Mouse (Mus musculus): ENCODE measurements around the gene Gm21887. TPM values are rescaled to one million over a fixed set of nuclear protein-coding genes. Genes with fewer than 3 reads are reported as not detected.
"Not testable (repeated sequence)": the region's sequence is repeated elsewhere in the genome, so short reads cannot be mapped to it uniquely, and the experiment has no call there.

Gene Gm21887
- polyA plus RNA-seq, 1 experiment from 2014 or later, result 90.2 TPM

- not testable (repeated sequence) for H3K27me3 ChIP-seq (replicated peaks; ENCODE audit: insufficient read depth, low read length)
Observed at GRCm38 (mm10) chrX:169994011-169994865, 15.2 kb upstream of the Gm21887 start.

DNA sequence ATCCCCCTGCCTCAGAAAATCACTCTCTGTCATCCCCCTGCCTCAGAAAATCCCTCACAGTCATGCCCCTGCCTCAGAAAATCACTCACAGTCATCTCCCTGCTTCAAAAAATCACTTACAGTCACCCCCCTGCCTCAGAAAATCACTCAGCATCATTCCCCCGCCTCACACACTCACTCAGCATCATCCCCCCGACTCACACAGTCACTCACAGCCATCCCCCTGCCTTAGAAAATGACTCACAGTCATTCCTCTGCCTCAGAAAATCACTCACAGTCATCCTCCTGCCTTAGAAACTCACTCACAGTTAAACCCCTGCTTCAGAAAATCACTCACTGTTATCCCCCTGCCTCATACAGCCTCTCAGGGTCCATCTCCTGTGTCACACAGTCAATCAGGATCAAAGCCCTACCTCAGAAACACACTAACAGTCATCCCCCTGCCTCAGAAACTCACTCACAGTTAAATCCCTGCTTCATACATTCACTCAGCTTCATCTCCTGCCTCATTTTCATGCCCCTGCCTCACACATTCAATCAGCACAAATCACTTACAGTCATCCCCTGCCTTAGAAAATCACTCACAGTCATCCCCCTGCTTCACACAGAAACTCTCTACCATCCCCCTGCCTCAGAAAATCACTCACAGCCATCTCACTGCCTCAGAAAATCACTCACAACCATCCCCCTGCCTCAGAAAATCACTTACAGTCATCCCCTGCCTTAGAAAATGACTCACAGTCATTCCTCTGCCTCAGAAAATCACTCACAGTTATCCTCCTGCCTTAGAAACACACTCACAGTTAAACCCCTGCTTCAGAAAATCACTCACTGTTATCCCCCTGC is 14.4 kb upstream of the Gm21887 start:
- H3K27ac ChIP-seq (ENCODE audit: low read length); H3K9ac ChIP-seq (replicated peaks; ENCODE audit: low read depth); H3K4me1 ChIP-seq (ENCODE audit: insufficient read depth, low read depth, low read length); ATAC-seq; H3K4me2 ChIP-seq (replicated peaks; ENCODE audit: low read depth, low read length); H3K27me3 ChIP-seq (replicated peaks; ENCODE audit: insufficient read depth, low read length); H3K4me3 ChIP-seq (ENCODE audit: low read depth, low read length); H3K36me3 ChIP-seq (ENCODE audit: insufficient read depth, low read length): not testable (repeated sequence)
- 39% methylated on average over 2 of the region's 2 CpGs for WGBS
- H3K9me3 ChIP-seq (ENCODE audit: low read length), result peaks cover 29% of the 10 kb centered on the region
- DNase-seq (ENCODE audit: low spot score), result peak; percentile 33

More at GRCm38 (mm10) chrX:169994011-169994865, 15.2 kb upstream of the Gm21887 start:
- not testable (repeated sequence) for H3K27ac ChIP-seq (ENCODE audit: low read length); H3K4me3 ChIP-seq (ENCODE audit: low read depth, low read length); DNase-seq (ENCODE audit: low spot score); H3K4me1 ChIP-seq (ENCODE audit: insufficient read depth, low read depth, low read length); ATAC-seq; H3K36me3 ChIP-seq (ENCODE audit: insufficient read depth, low read length); H3K4me2 ChIP-seq (replicated peaks; ENCODE audit: low read depth, low read length); H3K9ac ChIP-seq (replicated peaks; ENCODE audit: low read depth)
- WGBS, result 50% methylated on average over 23 of the region's 33 CpGs
- H3K9me3 ChIP-seq (ENCODE audit: low read length), result peaks cover 32% of the 10 kb centered on the region

GRCm38 (mm10) chrX:169995909-169996521 is 13.4 kb upstream of the Gm21887 start:
- H3K27me3 ChIP-seq (replicated peaks; ENCODE audit: insufficient read depth, low read length); H3K27ac ChIP-seq (ENCODE audit: low read length); ATAC-seq; H3K4me3 ChIP-seq (ENCODE audit: low read depth, low read length); H3K4me1 ChIP-seq (ENCODE audit: insufficient read depth, low read depth, low read length); H3K9ac ChIP-seq (replicated peaks; ENCODE audit: low read depth); H3K36me3 ChIP-seq (ENCODE audit: insufficient read depth, low read length); H3K4me2 ChIP-seq (replicated peaks; ENCODE audit: low read depth, low read length): not testable (repeated sequence)
- peak; percentile 4 for DNase-seq (ENCODE audit: low spot score)
- WGBS, result 62% methylated on average over 17 of the region's 17 CpGs
- H3K9me3 ChIP-seq (ENCODE audit: low read length), result peaks cover 24% of the 10 kb centered on the region

DNA sequence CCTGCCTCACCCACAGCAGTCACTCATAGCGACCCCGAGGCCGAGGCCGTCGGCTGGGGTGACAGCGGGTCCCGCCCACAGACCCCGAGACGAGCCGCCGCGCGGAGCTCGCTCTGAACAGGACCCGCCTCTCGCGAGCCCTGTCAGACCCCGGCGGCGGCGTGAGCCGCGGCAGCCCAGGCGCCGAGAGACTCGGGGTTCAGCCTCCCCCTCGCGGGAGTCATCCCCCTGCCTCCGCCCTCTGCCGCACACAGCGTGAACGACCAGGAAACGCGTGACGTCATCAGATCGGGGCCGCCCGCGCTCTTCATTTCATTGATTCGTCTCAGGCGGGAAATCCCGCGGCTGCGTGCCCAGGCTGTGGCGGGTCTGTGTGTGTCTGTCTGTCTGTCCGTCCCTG is 12.5 kb upstream of the Gm21887 start:
- 62% methylated on average over 46 of the region's 46 CpGs for WGBS
- not testable (repeated sequence) for DNase-seq (ENCODE audit: low spot score); H3K4me1 ChIP-seq (ENCODE audit: insufficient read depth, low read depth, low read length); H3K27me3 ChIP-seq (replicated peaks; ENCODE audit: insufficient read depth, low read length); ATAC-seq; H3K9ac ChIP-seq (replicated peaks; ENCODE audit: low read depth); H3K27ac ChIP-seq (ENCODE audit: low read length); H3K36me3 ChIP-seq (ENCODE audit: insufficient read depth, low read length)
- Histone ChIP-seq H3K4me3 (ENCODE audit: low read depth, low read length) (peak overlapping the region; percentile 47), H3K9me3 (ENCODE audit: low read length) (peaks cover 24% of the 10 kb centered on the region), H3K4me2 (replicated peaks; ENCODE audit: low read depth, low read length) (peak overlapping the region; percentile 95)

- Histone ChIP-seq H3K4me2 (replicated peaks; ENCODE audit: low read depth, low read length) (peak overlapping the region; percentile 95), H3K4me3 (ENCODE audit: low read depth, low read length) (peak overlapping the region; percentile 47), H3K9me3 (ENCODE audit: low read length) (peaks cover 20% of the 10 kb centered on the region)
- not testable (repeated sequence) for H3K4me1 ChIP-seq (ENCODE audit: insufficient read depth, low read depth, low read length); ATAC-seq; H3K9ac ChIP-seq (replicated peaks; ENCODE audit: low read depth); H3K27me3 ChIP-seq (replicated peaks; ENCODE audit: insufficient read depth, low read length); H3K36me3 ChIP-seq (ENCODE audit: insufficient read depth, low read length); H3K27ac ChIP-seq (ENCODE audit: low read length)
- peak; percentile 3 for DNase-seq (ENCODE audit: low spot score)
- WGBS, result 51% methylated on average over 40 of the region's 40 CpGs
Observed at GRCm38 (mm10) chrX:169997456-169997853, 12.0 kb upstream of the Gm21887 start.

DNA sequence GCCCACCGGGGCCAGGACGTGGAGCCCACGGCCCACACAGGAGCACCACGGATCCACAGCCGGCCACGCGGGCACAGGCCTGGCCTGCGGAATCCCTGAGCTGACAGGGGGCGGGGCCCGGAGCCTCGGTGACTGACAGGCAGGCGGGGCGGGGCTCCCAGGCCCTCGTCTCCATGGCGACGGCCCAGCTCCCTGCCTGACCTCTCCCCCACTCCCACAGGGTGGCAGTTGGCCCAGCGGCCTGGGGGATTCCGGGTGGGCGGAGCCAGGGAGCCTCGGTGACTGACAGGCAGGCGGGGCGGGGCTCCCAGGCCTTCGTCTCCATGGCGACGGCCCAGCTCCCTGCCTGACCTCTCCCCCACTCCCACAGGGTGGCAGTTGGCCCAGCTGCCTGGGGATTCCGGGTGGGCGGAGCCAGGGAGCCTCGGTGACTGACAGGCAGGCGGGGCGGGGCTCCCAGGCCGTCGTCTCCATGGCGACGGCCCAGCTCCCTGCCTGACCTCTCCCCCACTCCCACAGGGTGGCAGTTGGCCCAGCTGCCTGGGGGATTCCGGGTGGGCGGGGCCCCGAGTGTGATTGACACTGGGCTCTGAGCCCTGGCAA is 11.5 kb upstream of the Gm21887 start:
- not testable (repeated sequence) for H3K9ac ChIP-seq (replicated peaks; ENCODE audit: low read depth); H3K4me1 ChIP-seq (ENCODE audit: insufficient read depth, low read depth, low read length); H3K27ac ChIP-seq (ENCODE audit: low read length); H3K36me3 ChIP-seq (ENCODE audit: insufficient read depth, low read length); H3K27me3 ChIP-seq (replicated peaks; ENCODE audit: insufficient read depth, low read length)
- Histone ChIP-seq H3K4me2 (replicated peaks; ENCODE audit: low read depth, low read length) (peak overlapping the region; percentile 95), H3K9me3 (ENCODE audit: low read length) (peaks cover 15% of the 10 kb centered on the region), H3K4me3 (ENCODE audit: low read depth, low read length) (peak overlapping the region; percentile 47)
- ATAC-seq (peak; percentile 90), DNase-seq (ENCODE audit: low spot score) (peak; percentile 89)
- WGBS, result 44% methylated on average over 35 of the region's 37 CpGs

DNA sequence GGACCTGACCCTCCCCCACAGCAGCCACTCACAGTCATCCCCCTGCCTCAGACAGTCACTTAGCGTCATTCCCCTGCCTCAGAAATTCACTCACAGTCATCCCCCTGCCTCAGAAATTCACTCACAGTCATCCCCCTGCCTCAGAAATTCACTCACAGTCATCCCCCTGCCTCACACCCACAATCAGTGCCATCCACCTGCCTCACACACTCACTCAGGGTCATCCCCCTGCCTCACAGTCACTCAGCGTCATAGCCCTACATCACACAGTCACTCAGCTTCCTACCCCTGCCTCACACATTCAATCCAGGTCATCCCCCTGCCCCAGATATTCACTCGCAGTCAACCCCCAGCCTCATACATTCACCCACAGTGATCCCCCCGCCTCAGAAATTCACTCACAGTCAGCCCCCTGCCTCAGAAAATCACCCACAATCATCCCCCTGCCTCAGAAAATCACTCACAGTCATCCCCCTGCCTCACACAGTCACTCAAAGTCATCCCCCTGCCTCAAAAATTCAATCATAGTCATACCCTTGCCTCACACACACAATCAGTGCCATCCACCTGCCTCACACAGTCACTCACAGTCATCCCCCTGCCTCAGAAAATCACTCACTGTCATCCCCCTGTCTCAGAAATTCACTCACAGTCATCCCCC is 10.8 kb upstream of the Gm21887 start:
- H3K4me3 ChIP-seq (ENCODE audit: low read depth, low read length); H3K36me3 ChIP-seq (ENCODE audit: insufficient read depth, low read length); H3K27ac ChIP-seq (ENCODE audit: low read length); H3K4me1 ChIP-seq (ENCODE audit: insufficient read depth, low read depth, low read length); H3K9ac ChIP-seq (replicated peaks; ENCODE audit: low read depth); H3K27me3 ChIP-seq (replicated peaks; ENCODE audit: insufficient read depth, low read length); ATAC-seq: not testable (repeated sequence)
- peak; percentile 4 for DNase-seq (ENCODE audit: low spot score)
- WGBS, result 56% methylated on average over 4 of the region's 4 CpGs
- H3K9me3 ChIP-seq (ENCODE audit: low read length), result peaks cover 11% of the 10 kb centered on the region
- peak overlapping the region; percentile 95 for H3K4me2 ChIP-seq (replicated peaks; ENCODE audit: low read depth, low read length)

DNA sequence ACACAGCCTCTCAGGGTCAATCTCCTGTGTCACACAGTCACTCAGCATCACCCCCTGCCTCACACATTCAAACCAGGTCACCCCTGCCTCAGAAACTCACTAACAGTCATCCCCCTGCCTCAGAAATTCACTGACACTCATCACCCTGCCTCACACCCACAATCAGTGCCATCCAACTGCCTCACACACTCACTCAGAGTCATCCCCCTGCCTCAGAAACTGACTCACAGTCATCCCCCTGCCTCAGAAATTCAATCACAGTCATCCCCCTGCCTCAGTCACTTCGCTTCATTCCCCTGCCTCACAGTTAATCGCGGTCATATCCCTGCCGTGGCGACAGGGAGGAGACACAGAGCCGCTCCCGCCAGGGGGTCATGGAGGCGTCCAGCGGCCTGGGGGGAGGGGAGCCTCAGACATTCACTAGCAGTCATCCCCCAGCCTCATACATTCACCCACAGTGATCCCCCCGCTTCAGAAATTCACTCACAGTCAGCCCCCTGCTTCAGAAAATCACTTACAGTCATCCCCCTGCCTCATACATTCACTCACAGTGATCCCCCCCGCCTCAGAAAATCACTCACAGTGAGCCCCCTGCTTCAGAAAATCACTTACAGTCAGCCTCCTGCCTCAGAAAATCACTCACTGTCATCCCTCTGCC is 10.1 kb upstream of the Gm21887 start:
- H3K9ac ChIP-seq (replicated peaks; ENCODE audit: low read depth); H3K4me2 ChIP-seq (replicated peaks; ENCODE audit: low read depth, low read length); H3K27me3 ChIP-seq (replicated peaks; ENCODE audit: insufficient read depth, low read length); H3K4me1 ChIP-seq (ENCODE audit: insufficient read depth, low read depth, low read length); H3K4me3 ChIP-seq (ENCODE audit: low read depth, low read length); H3K27ac ChIP-seq (ENCODE audit: low read length); H3K36me3 ChIP-seq (ENCODE audit: insufficient read depth, low read length); ATAC-seq: not testable (repeated sequence)
- peak; percentile 23 for DNase-seq (ENCODE audit: low spot score)
- H3K9me3 ChIP-seq (ENCODE audit: low read length), result peaks cover 11% of the 10 kb centered on the region
- 57% methylated on average over 11 of the region's 11 CpGs for WGBS

Measured in lung, postnatal 0 days (tissue).